Mouse (Mus musculus): ENCODE data around the gene Foxd1.

The Foxd1 gene

DNA sequence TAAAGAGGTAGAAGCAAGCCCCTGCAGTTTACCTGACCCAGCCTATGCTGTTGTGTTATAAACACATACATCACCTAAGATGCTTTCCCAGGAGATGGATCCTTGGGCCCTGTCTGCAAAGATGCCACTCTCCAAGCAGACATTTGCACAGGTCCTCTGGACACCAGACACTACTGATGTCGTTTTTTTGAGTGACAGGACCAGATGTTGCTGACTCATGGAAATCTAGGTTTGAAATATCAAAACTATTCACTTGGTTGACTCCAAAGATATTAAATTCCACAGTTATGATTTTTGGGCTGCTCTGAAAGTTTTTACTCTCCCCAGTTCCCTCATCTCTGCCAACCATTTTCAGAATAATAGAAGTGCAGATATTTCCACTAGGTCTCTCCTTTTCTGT is 35.0 kb downstream of the Foxd1 start:
- no peak for DNase-seq (ENCODE audit: extremely low spot score)

- DNase-seq (ENCODE audit: extremely low spot score), result no peak
Measured at GRCm38 (mm10) chr13:98390363-98390762, 36.3 kb downstream of the Foxd1 start.

- DNase-seq (ENCODE audit: extremely low spot score), result peak; percentile 78
Measured at GRCm38 (mm10) chr13:98390771-98391634, 37.0 kb downstream of the Foxd1 start.

DNA sequence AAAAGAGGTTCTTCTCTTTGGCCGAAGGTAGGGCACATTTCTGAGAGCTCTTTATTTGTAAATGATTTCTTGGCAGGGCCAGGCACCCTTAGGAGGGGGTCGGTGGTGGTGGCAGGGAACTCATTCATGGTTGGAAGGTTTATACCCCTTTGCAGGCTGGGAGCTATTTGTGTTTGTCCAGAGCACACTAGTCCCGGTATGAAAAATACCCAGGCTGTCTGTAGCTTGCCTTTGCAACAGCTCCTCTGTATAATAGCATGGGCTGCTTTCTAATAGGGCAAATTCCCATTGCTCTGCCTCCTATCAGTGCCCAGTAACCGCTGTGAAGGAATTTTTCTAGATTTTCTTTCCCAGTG is 37.6 kb downstream of the Foxd1 start:
- no peak for DNase-seq (ENCODE audit: extremely low spot score)

DNA sequence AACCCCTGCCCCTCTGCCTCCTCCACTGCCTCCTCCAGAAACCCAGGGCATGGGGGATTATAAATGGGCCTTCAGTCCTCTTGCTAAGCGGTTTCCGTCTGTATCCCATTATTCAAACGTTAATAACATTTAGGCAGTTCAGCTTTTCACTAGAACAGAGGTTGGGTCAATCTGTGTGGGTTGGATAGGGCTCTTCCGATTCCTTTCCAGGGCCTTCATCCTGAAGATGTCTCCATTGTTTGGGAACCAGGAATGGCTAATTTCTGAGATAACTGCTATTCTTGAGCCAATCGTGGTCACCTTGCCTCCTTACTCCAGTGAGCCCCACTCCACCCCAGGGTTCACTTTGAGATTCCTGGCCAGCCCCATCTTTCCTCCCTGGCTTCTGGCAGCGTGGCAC is 38.0 kb downstream of the Foxd1 start:
- DNase-seq (ENCODE audit: extremely low spot score), result no peak

DNA sequence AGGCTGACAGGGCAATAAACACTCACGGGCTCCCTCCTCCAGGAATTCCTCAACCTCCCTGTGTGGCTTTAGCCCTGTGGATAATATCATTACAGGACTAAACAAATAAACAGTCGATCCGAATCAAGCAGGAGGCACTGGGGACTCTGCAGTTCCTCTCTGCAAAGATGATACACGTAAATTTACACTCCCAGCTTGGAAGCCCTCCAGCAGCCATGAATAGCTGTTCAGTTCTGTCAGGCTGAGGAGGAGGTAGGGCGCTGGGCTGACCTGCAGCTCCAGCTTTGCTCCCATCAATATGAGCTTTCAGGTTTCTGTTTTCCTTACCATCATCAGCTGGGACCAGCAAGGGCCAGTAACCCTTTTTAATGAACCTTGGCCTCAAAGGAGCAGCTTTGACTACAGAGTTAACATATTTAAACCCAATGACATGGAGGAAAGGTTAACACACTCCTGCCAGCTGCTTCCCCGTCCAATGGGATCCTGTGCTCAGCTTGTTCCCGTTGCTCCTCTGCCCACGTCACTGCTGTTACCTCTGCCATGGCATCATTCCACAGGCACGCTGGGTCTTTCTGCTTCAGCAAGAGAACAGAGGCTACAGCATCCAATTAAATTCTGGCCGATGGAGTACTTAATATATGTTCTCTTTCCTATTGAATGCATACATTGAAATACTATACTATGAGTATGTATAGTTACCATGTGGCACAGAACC is 39.5 kb downstream of the Foxd1 start:
- DNase-seq (ENCODE audit: extremely low spot score), result peak; percentile 25
